Mouse (Mus musculus): ENCODE data around the gene Nrn1. TPM values are rescaled to one million over a fixed set of nuclear protein-coding genes. Genes with fewer than 3 reads are reported as not detected.

Nrn1 gene
- total RNA-seq, 2 experiments from 2014 or later: not detected

DNA sequence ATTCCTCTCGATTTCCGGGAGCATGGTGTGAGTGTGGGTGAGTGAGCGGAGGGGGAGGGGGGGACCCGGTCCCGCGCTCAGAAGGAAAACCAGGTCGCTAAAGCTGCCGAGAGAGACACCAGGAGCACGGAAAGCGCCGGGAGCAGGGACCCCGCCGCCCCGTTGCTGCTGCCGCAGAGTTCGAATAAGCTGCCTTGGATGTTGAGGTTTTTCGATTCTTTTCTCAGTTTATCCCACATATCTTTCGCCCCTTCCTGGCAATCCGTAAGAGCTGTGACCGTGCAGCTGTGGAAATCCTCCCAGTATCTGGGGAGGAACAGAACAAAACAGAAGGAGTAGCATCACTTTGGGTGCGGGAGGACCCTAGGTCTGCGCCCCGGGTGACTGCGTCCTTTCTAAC lies 8.4 kb downstream of the Nrn1 start:
- ATAC-seq (replicated peaks; ENCODE audit: low FRiP score, poor library complexity, severe bottlenecking): no peak

DNA sequence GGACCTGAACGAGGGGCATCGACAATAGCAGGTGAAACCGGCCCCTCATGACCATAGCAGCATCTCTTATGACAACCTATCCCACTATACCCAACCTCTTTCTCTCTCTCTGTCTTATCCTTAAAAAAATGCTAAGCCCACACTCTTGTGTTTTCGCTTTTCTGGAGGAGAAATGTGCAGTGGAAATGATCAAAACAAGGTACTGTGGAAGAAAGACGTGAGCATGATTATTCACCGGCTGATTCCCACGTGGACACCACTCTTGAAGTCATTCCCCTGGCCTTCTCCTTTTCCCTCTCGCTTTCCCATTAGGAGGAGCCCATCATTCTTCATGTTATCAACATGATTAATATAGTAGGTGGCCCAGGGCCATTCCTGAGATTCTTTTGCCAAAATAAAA lies 9.1 kb downstream of the Nrn1 start:
- no peak for ATAC-seq (replicated peaks; ENCODE audit: low FRiP score, poor library complexity, severe bottlenecking)

DNA sequence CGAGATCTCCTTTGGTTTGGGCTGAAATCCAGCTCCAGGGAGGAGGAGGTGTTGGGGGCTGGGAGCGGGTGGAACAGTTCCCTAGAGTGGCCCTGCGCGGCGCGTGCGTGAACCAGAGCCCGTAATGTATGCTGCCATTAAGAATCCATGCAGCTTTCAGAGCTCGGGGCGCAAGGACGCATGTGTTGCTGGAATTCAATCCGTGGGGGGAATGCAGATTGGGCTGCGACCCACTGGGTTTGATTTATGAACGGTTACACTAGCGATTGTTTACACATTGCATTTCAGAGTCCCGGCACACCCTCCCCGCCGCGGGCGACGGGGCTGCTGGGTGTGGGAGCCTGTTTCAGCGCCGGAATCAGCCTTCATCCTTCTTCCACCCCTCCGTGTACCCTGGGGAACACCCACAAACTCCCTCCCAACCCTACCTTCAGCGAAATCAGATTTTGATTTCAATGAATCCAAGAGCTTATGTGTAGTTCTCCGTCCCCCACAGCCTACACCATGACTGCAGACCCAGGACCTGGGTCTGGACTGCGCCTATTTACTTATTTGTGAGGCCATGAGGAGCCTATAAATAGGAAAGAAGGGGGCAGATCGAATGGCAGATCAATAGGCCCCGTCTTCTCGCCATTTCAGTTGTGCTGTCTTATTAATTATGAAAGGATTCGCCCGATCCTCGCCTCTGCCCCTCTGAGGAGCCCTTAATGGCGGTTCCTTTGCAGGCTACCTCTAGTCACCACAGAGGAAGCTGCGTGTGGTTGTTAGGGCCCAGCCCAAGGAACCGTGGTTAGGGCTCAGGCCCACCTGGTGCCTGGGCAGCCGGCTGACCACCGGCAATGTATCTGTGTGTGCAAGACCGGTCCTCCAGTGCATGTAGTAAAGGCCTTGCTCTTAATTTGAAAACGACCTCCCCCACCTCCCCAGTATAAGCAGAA lies 10.1 kb downstream of the Nrn1 start:
- ATAC-seq (replicated peaks; ENCODE audit: low FRiP score, poor library complexity, severe bottlenecking): no peak

DNA sequence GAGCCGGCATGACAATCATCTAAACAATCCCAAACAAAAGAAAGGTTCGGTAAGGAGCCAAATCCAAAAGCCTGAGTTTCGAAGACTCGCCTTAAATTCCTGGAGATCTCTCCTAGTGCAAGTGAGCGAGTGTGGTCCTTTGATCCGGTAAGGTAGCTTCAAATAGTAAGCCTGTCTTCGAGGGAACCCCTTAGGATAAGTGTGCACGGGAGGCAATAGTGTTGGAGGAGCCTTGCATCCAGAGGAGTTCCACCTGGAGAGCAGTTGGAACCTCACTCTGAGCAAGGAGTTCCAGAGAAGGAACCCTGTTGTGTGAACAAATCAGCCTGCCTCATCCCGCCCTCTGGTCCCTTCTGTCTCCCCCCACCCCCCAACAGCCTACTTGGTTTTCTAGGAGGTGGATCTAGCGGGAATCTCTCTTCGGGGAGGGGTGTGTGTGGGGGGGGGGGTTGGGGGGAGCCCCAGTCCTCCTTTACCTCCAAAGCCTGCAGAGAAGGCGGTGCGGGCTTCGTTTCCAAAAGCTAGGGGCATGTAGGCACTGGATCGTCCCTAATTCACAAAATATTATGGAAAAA lies 11.1 kb downstream of the Nrn1 start:
- ATAC-seq (replicated peaks; ENCODE audit: low FRiP score, poor library complexity, severe bottlenecking): no peak

DNA sequence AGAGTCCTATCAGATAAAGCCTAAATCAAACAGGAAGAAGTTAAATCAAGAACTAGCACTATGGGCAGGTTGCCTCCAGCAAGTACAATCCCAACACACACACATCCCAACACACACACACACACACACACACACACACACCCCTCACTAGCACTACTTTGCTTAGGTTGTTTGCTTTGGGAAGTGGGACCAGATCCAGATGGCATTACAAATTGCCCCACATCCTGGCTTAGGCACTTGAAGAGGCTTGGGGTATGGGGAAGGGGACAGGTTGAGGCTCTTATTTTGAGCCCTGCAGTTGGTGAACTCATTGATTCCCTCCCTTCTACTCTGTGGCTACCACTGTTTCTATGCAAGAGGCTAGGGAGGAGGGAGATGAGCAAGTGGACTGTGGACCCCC lies 12.6 kb downstream of the Nrn1 start:
- ATAC-seq (replicated peaks; ENCODE audit: low FRiP score, poor library complexity, severe bottlenecking): no peak

DNA sequence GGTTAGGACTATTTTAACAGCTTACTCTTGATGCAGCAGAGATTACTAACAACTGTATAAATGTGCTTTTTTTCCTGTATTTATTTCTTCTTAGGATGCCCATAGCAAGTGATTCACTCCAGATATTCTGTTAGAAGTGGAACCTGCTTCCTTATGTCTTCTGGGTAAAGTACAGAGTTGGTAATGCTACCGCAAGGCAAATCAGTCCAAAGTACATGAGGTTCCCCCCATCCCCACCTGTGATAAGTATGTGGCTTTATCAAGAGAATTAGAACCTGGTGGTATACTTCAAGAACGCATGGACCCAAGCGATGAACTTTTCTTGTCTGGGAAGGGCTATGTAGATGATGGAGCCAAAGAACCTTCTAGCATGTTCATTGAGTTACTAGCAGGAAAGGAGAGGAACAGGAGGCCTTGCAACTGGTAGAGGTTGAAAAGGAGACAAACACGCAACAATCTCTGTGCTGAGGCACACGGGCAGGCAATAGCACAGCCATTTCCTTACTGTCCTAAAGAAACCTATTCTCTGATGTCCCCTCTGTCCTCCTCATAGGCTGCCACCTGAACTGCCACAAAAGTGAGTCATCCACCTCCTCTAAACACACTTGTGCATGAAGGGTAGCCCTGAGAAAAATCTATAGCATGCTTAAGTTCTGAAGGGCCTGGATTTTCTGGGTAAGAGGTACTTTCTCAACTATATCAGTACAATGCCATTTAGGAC lies 14.5 kb downstream of the Nrn1 start:
- no peak for ATAC-seq (replicated peaks; ENCODE audit: low FRiP score, poor library complexity, severe bottlenecking)

DNA sequence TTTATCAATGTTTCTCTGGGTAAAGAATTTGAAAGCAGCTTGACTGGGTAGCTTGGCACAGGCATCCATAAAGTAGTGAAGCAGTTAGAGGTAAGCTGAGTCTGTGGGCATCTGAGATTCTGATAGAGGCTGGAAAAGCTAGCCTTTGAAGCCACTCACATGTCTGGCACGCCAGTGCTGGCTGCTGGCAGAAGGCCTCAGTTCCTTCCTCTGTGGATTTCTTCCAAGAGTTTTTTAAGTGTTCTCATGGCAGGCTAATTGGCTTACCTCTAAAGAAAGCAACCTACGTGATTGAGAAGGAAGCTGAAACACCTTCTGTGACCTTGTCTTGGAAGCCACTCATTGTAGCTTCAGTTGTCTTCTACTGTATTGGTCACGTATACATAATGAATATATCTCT lies 17.6 kb downstream of the Nrn1 start:
- no peak for ATAC-seq (replicated peaks; ENCODE audit: low FRiP score, poor library complexity, severe bottlenecking)

DNA sequence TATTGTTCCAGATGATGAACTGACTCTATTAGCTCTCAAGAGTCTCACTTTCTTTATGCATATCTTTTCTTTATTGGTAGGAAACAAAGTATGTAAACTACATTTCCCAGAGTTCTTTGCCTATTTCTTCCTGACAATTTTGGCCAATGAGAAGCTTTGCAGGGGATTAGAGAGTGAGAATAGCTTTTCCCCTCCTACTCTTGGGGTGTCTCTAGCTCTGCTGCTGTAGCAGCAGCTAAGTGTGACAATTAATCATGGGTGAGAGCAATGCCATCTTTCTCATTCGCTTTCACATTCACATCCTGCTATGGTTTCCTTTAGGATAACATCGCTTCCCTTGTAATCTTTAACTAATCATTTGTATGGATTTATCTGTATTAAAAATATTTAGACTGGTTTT lies 18.2 kb downstream of the Nrn1 start:
- ATAC-seq (replicated peaks; ENCODE audit: low FRiP score, poor library complexity, severe bottlenecking): no peak

DNA sequence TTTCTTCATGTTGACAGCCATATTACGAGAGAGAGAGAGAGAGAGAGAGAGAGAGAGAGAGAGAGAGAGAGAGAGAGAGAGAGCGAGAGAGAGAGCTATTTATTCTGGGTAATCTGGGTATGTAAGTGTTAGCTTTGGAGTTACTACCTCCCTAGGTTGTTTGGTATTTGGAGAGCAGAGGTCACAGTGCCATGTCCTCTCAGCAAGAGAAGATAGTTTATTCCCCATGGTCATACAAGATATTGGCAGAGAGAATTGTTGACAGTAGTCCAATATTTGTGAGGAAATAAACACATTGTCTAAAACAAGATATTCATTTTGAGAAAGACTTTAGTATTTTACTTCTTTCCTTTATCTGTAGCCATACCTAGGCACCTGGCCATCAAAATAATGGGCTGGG lies 20.8 kb downstream of the Nrn1 start:
- ATAC-seq (replicated peaks; ENCODE audit: low FRiP score, poor library complexity, severe bottlenecking): no peak

DNA sequence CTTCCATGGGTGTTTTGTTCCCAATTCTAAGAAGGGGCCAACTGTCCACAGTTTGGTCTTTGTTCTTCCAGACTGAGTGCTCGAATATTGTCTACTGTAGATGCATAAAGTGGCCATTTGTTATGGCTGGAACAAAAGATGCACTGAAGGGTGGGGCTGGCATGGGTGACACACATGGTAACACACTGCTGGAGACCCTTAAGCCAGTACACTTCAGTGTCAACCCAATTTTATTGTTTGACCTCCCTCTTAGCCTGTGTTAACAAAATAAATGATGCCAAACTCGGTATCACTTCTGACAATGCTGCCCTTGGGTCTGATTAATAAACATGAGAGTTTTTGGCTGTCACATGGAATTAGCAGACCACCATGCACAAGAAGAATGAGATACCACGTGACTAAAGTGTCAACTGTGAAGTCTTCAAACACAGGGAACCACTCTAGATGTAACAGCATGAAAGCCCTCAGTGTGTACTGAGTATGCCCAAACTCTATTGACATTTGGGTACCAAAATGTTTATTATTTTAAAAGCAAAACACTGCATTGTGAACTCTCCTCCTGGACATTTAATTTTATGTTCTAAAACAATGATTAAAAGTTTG lies 27.7 kb downstream of the Nrn1 start:
- ATAC-seq (replicated peaks; ENCODE audit: low FRiP score, poor library complexity, severe bottlenecking): no peak

DNA sequence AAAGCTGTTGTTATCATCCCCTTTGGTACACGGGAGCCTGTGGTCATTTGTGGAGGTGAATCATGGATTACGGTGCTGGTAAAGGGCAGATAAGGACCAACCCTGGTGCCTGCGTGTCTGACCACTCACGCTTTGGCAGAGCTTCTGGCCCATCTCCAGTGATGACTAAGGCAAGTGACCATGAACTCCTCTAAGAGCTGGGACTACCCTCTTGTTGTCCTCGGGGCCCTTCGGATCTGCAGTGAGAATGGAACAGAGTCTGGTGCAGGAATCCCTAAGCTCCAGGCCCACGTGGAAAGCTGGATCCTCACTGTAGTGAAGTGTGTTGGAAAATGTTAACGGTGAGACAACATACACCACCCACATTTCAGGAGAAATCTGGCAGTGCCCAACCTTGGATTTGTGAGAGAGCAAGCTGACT lies 38.6 kb downstream of the Nrn1 start:
- no peak for ATAC-seq (replicated peaks; ENCODE audit: low FRiP score, poor library complexity, severe bottlenecking)

DNA sequence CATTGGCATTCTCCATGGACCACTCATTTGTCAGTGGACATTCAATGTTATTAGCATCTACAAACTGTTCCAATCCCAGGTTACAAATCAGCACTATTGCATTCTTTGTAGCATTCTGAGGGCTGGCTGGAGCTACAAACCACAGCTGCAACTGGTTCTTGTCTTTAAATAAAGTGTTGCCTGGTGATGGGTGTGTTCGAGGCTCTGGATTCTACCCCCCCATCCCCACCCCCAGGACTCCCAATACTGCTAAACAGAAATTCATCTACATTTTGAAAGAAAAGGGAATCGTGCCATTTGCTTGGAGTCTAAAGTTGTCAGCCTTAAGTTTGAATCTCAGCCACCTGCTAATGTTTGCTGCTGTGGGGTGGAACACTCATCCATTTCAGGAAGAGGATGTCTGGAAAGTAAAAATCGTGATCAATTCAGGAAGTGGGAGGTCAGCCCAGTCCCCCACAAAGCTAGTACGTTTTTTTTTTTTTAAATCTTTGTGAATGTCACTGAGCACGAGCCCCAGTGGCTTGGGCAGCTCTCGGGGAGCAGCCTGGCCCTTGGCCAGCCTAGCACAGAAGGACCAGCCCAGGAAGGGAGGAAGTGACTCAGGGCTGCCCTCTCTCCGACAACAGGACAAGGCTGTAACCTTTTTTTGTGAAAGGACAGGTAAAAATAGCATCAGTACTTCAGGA lies 39.3 kb downstream of the Nrn1 start:
- ATAC-seq (replicated peaks; ENCODE audit: low FRiP score, poor library complexity, severe bottlenecking): no peak

DNA sequence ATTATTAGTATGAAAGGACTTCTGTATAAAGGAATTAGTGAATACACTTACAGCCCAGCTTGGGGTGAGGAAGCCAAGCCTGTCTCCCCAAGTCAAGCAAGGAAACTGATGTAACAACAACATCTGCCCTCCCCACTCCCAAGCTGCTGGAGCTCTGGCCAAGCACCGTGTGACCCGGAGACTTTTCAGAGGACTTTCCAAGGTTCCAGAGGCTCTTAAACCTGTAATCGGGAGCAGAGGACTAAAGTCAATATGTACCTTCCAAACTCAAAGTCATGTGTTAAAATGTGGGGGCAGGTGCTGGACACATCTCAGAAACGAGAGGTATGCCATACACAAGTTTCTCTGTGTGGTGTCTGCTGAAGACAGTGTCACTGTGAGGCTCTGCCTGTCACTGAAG lies 51.4 kb downstream of the Nrn1 start:
- ATAC-seq (replicated peaks; ENCODE audit: low FRiP score, poor library complexity, severe bottlenecking): no peak

DNA sequence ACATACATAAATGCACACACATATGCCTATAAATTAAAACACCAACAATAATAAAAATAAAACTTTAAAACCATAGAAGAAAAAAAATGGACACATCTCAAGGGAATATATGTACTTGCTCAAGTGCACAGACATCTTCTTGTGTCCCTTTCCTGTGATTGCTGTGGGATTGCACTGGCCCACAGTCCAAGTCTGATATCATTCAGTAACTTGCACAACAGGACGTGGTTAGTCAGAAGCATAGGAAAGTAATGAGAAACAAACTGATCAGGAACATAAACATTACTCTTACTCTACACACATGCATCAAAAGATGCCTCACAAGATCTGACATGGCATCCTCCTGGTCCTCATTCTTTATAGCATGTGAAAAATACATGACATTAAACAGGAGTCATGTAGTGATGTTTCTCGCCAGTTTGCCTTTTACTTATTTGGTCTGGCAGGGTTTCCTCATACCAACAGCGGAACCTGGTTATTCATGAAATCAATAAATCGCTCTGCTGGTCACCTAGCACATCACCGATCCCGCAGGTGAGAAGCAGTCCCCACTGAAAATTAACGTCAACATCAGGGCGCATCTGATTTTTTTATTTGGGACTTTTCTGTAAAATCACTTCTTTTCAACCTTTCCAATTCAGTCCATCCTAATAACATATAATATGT lies 54.1 kb downstream of the Nrn1 start:
- ATAC-seq (replicated peaks; ENCODE audit: low FRiP score, poor library complexity, severe bottlenecking): no peak

DNA sequence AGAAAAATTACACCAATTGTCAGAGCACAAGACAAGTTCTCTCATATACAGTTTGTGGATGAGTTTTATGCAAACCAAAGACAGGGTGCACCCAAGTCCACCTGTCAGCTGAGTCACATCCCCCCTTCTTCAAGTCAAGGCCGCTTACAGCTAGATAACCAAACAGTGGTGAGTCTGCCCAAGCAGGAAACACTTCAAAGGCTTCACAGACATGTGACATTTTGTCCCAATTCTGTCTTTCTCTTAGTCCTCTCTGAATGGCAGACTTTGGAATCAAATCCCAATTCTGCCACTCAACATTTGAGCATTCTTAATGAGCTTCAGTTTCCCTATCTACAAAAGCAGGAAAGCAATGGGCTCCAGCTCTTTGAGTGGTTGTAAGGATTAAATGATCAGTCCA lies 55.6 kb downstream of the Nrn1 start:
- no peak for ATAC-seq (replicated peaks; ENCODE audit: low FRiP score, poor library complexity, severe bottlenecking)
